Mouse (Mus musculus): Measurements from ENCODE around the gene Tnip1. TPM values are rescaled to one million over a fixed set of nuclear protein-coding genes. Genes with fewer than 3 reads are reported as not detected.

The Tnip1 gene
- polyA plus RNA-seq, 1 experiment from 2014 or later: 16.4 TPM

DNA sequence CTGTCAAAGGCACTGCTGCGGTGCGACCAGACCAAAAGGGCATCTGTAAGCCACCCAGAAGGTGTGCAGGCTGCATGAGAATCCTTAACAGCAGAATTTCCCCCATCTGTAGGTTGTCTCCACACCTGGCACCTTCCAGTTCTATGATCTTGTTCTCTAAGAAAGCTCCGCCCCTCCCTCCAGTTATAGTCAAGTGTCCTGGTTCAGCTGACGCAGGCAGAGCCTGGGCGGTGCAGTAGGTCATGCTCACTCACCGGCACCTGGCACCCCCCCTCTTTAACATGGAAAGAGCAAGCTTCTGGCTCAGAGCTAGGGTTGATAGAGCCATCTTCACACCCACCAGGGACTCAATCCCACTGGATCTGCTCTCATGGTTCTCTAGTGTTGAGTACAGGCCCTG, 33.4 kb downstream of the Tnip1 start:
- ATAC-seq (replicated peaks): no peak
- H3K4me2 ChIP-seq: no peak overlapping the region
- no peaks in the 10 kb centered on the region for H3K27me3 ChIP-seq (replicated peaks)
- 0 out of 2 replicates have a peak, but pooled peaks cover 2% of the 10 kb centered on the region for H3K4me1 ChIP-seq
- no peak overlapping the region for H3K27ac ChIP-seq
- 94% methylated on average over 6 of the region's 6 CpGs for WGBS
- no peak overlapping the region for H3K9ac ChIP-seq
- no peaks in the 10 kb centered on the region for H3K9me3 ChIP-seq
- H3K4me3 ChIP-seq: no peak overlapping the region
- peaks cover 13% of the 10 kb centered on the region; the same call in 1 of the 2 replicates for H3K36me3 ChIP-seq (replicated peaks)

DNA sequence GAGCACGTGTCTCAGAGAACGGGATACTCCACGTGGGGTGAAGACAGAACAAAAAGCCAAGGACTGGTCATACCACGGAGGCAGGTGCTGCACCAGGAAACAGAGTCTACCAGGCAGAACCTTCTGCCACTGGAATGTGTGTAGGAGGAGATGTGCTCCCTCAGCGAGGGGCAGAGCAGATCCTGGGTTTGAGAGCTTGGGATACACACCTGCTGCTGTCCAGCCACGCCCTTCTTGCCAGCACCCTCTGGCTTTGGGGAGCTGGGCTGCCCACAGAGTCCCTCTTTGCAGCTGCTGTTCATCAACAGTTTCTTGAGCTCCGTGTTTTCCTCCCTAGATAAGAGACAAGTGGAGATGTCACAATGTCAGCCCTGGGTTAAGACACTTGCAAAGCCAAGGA, 33.8 kb downstream of the Tnip1 start:
- no peak for ATAC-seq (replicated peaks)
- no peak overlapping the region for H3K4me3 ChIP-seq
- H3K4me1 ChIP-seq: 0 out of 2 replicates have a peak, but pooled peaks cover 2% of the 10 kb centered on the region
- no peaks in the 10 kb centered on the region for H3K27me3 ChIP-seq (replicated peaks)
- WGBS: 84% methylated on average over 7 of the region's 7 CpGs
- H3K36me3 ChIP-seq (replicated peaks): peaks cover 13% of the 10 kb centered on the region; the same call in 1 of the 2 replicates
- no peak overlapping the region for H3K4me2 ChIP-seq
- H3K9me3 ChIP-seq: no peaks in the 10 kb centered on the region
- H3K27ac ChIP-seq: no peak overlapping the region
- no peak overlapping the region for H3K9ac ChIP-seq

DNA sequence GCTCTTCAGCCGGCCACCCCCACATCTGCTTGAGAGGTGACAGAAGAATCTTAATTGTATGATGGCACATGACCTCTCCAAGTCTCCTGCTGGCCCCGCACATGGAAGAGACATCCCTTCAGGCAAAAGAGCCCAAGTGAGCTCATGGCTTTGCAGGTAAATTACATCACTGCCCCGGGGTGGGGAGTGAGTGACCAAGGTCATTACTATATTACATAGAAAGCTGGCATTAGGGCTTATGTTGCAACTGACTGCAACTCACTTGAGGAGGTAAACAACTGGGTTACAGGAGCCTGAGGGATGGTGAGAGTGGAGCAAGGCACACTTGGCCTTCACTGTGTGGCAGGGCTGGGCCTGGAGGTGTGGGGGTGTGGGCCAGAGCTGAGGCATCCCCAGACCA, 34.5 kb downstream of the Tnip1 start:
- no peak for ATAC-seq (replicated peaks)
- no peak overlapping the region for H3K4me2 ChIP-seq
- H3K4me1 ChIP-seq: 0 out of 2 replicates have a peak, but pooled peaks cover 2% of the 10 kb centered on the region
- WGBS: 92% methylated on average over 3 of the region's 3 CpGs
- 0 out of 2 replicates have a peak, but pooled peaks cover 13% of the 10 kb centered on the region for H3K36me3 ChIP-seq (replicated peaks)
- no peak overlapping the region for H3K9ac ChIP-seq
- no peak overlapping the region for H3K27ac ChIP-seq
- no peak overlapping the region for H3K4me3 ChIP-seq
- no peaks in the 10 kb centered on the region for H3K27me3 ChIP-seq (replicated peaks)
- no peaks in the 10 kb centered on the region for H3K9me3 ChIP-seq

DNA sequence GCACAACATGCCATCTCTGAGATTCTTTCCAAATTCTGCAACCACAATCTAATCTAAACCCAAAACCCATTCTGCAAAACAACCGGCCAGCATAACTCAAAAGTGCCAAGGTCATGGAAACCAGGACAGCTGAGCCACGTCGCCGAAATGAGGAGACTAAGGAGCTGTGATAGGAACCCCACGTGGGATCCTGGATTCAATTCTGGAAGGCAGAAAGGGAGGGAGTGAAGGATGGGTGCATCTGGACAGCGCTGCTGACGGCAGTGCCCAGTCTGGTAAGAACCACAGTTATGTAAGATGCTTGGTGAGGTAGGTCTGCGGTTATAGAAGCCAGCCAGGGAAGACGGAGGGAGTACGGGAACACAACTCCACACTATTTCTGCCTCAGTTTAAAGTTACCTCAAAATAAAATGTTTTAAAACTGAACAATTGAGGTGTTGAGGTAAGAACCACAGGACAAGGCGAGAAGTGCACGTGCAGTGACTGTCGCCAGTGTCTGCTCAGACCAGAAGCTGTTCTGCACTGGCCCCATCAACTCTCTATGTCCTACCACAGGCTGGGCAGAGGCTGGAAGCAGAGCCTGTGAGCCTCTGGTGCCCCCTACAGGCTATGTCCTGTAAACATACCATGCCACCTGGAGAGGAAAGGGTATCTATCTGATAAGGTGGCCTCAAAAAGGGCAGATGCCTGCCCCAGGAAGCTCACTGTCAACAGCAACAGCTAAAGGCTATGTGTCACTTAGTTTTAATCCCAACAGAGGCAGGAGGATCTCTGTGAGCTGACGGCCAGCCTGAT, 35.2 kb downstream of the Tnip1 start:
- H3K4me3 ChIP-seq: no peak overlapping the region
- 80% methylated on average over 14 of the region's 14 CpGs for WGBS
- no peak overlapping the region for H3K9ac ChIP-seq
- no peaks in the 10 kb centered on the region for H3K9me3 ChIP-seq
- no peaks in the 10 kb centered on the region for H3K27me3 ChIP-seq (replicated peaks)
- 0 out of 2 replicates have a peak, but pooled peaks cover 2% of the 10 kb centered on the region for H3K4me1 ChIP-seq
- no peak overlapping the region for H3K4me2 ChIP-seq
- no peak overlapping the region for H3K27ac ChIP-seq
- no peak for ATAC-seq (replicated peaks)
- H3K36me3 ChIP-seq (replicated peaks): 0 out of 2 replicates have a peak, but pooled peaks cover 13% of the 10 kb centered on the region

DNA sequence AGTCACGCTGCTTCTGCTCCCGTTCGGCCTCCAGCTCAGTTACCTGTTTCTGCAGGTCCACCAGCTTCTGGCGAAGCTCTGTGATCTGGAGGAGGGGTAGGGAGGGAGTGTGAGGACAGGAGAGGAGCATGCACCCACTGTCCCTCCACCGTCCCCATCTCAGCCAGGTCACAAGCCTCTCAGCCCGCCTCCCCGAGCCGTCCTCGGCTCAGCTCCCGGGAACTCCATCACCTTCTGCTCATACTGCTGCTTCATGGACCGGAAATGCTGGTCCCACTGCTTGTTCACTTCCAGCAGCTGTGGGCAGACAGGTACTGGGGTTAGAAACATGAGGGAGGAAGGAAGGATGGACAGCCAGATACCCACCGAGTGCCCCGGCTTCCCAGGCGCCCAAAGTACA, 38.6 kb downstream of the Tnip1 start:
- 92% methylated on average over 14 of the region's 14 CpGs for WGBS
- H3K9ac ChIP-seq: no peak overlapping the region
- H3K27ac ChIP-seq: no peak overlapping the region
- H3K27me3 ChIP-seq (replicated peaks): no peaks in the 10 kb centered on the region
- H3K4me2 ChIP-seq: no peak overlapping the region
- no peak for ATAC-seq (replicated peaks)
- H3K9me3 ChIP-seq: no peaks in the 10 kb centered on the region
- no peak overlapping the region for H3K4me3 ChIP-seq
- no peaks in the 10 kb centered on the region for H3K4me1 ChIP-seq
- H3K36me3 ChIP-seq (replicated peaks): 0 out of 2 replicates have a peak, but pooled peaks cover 12% of the 10 kb centered on the region

DNA sequence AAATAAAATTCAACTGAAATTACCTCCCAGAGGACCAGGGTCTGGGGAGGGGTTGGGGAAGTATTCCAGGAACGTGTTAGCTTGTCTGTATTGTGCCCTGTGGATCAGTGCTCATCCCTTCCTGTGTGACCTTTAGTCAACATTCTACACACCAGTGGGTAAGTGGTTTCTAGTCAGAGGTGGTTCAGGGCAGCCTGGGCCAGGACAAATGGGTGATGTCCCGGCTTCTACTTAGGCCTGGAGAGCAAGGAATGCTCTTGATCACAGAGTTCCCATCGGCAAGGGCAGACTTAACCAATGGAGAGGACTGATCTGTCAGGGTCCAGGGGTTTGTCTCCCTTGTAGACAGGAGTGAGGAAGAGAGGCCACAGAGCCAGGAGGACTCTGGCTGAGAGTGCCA, 40.2 kb downstream of the Tnip1 start:
- Histone ChIP-seq H3K4me2 (no peak overlapping the region), H3K4me1 (no peaks in the 10 kb centered on the region), H3K27me3 (replicated peaks) (no peaks in the 10 kb centered on the region), H3K9ac (no peak overlapping the region), H3K36me3 (replicated peaks) (peaks cover 12% of the 10 kb centered on the region), H3K4me3 (no peak overlapping the region), H3K9me3 (no peaks in the 10 kb centered on the region), H3K27ac (no peak overlapping the region)
- no peak for ATAC-seq (replicated peaks)
- 92% methylated on average over 3 of the region's 3 CpGs for WGBS

DNA sequence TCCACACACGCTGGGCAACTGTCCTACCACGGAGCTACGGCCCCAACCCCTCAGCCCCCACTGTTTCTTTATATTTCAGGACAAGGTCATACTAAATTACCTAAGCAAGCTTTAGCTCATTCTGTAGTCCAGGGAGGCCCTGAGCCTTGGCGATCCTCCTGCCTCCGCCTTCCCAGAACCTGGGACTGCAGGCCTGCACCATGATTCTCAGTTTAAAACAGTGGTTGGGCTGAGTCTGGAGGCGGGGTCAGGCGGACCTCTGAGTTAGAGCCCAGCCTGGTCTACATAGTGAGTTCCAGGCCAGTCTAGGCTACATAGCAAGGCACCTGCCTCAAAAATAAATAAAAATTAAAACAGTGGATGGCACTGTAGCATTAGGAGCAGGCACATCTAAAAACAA, 40.9 kb downstream of the Tnip1 start:
- H3K4me2 ChIP-seq: no peak overlapping the region
- 61% methylated on average over 7 of the region's 7 CpGs for WGBS
- peaks cover 14% of the 10 kb centered on the region for H3K36me3 ChIP-seq (replicated peaks)
- H3K9ac ChIP-seq: no peak overlapping the region
- H3K27me3 ChIP-seq (replicated peaks): no peaks in the 10 kb centered on the region
- no peaks in the 10 kb centered on the region for H3K9me3 ChIP-seq
- H3K4me3 ChIP-seq: no peak overlapping the region
- no peak overlapping the region for H3K27ac ChIP-seq
- no peaks in the 10 kb centered on the region for H3K4me1 ChIP-seq
- ATAC-seq (replicated peaks): no peak

DNA sequence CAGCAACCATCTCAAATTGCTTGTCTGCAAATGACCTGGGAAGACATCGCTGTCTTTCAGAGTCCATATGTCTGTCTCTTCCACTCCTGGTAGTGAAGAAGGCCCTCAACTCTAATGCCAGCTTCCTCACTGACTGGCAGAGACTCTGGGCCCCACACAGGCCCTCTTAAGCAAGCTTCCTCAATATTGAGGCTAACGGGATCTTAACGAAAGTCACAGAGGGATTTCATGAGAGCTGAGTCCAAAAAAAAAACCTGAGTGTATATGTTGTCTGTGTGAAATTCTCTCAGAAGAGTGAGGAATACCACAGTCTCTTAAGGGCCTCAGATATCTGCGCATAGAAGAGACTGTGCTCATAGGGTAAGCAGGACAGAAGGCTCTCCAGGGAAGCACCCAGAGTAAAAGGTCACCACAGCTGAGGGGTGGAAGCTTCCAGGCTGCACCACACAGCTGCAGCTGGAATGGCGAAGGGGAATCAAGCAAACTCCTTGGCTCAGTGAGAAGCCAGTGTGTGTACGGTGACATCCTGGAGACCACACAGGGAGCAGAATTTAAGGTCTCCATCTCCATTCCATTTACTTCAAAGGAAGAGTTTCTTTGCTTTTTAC, 41.6 kb downstream of the Tnip1 start:
- 85% methylated on average over 6 of the region's 6 CpGs for WGBS
- Histone ChIP-seq H3K4me1 (no peaks in the 10 kb centered on the region), H3K4me2 (no peak overlapping the region), H3K9me3 (no peaks in the 10 kb centered on the region), H3K27me3 (replicated peaks) (no peaks in the 10 kb centered on the region), H3K9ac (no peak overlapping the region), H3K36me3 (replicated peaks) (peaks cover 14% of the 10 kb centered on the region), H3K27ac (no peak overlapping the region), H3K4me3 (no peak overlapping the region)
- ATAC-seq (replicated peaks): no peak

DNA sequence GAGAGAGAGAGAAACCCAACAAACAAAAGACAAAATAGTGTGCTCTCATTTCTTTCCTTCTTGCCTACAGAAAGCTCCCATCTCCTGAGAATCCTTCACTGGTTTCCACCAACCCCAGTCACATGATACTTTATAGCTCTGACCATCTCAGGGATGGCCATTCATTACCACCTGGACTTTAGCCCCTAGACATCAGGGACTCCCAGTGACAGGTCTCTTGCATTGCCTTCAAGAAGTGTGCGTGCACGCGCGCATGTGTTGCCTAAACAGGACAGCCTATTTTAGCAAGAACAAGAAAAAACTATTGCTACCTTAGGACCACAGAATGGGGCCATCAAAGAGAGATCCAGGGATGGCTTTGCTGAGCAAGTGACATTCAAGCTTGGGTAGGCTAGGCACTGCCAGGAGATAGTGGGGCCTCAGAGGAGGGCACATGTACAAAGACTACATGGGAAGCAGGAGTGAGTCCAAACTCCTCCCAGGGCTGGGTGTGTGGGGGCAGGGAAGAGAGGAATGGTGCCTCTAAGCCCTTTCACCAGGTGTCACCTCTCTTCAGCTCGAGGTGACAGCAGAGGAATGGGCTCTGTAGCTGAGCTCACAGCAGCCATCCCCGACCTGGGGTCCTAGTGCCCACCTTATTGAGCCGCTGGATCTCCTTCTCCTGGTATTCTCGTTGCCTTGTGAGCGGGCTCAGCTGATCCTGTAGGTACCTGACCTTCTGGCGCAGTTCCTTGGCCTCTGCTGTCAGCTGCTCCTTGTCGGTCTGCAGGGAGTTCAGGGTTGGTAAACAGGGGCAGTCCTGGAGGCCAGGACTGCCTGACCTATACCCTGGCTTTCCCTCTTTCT, 42.4 kb downstream of the Tnip1 start:
- no peak for ATAC-seq (replicated peaks)
- no peak overlapping the region for H3K4me3 ChIP-seq
- no peak overlapping the region for H3K4me2 ChIP-seq
- no peaks in the 10 kb centered on the region for H3K4me1 ChIP-seq
- H3K27ac ChIP-seq: no peak overlapping the region
- H3K9me3 ChIP-seq: no peaks in the 10 kb centered on the region
- no peaks in the 10 kb centered on the region for H3K27me3 ChIP-seq (replicated peaks)
- peaks cover 12% of the 10 kb centered on the region for H3K36me3 ChIP-seq (replicated peaks)
- 78% methylated on average over 11 of the region's 11 CpGs for WGBS
- no peak overlapping the region for H3K9ac ChIP-seq

DNA sequence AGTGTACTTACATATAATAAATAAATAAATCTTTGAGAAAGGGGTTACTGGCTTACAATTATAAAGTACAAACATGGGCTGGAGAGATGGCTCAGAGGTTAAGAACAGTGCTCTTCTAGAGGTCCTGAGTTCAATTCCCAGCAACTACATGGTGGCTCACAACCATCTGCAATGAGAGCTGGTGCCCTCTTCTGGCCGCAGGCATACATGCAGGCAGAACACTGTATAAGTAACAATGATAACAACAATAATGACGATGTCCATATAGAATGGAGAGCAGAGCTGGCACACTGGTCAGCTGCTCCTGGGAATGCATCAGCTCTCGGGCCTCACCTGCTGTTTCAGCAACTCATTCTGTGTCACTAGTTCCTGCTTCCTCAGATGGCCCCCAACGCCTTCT, 44.4 kb downstream of the Tnip1 start:
- Histone ChIP-seq H3K27me3 (replicated peaks) (no peaks in the 10 kb centered on the region), H3K9ac (no peak overlapping the region), H3K27ac (no peak overlapping the region), H3K9me3 (no peaks in the 10 kb centered on the region), H3K4me1 (no peaks in the 10 kb centered on the region), H3K4me2 (no peak overlapping the region), H3K4me3 (no peak overlapping the region), H3K36me3 (replicated peaks) (peaks cover 12% of the 10 kb centered on the region)
- 89% methylated on average over 4 of the region's 4 CpGs for WGBS
- ATAC-seq (replicated peaks): no peak

DNA sequence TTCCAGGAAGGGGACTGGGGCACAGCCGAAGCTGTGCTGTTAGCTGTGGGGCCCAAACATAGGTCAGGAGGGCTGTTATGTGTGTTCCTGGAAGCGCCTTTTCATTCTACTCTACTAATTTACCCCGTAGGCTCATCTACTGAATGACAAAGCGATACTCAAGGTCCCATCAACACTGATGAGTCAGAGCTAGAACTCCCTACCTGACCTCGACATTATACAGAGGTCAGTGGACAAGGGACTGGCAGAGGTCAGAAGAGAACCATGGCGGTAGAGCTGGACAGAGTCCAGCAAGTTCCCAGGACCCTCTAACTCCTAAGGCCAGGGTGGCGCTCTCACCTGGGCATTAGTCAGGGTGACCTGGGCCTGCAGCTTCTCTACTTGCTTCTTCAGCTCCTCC, 45.3 kb downstream of the Tnip1 start:
- no peaks in the 10 kb centered on the region for H3K9me3 ChIP-seq
- no peak overlapping the region for H3K9ac ChIP-seq
- no peak overlapping the region for H3K4me3 ChIP-seq
- WGBS: 96% methylated on average over 7 of the region's 7 CpGs
- H3K4me1 ChIP-seq: no peaks in the 10 kb centered on the region
- no peaks in the 10 kb centered on the region for H3K27me3 ChIP-seq (replicated peaks)
- ATAC-seq (replicated peaks): no peak
- H3K36me3 ChIP-seq (replicated peaks): peaks cover 12% of the 10 kb centered on the region
- H3K4me2 ChIP-seq: no peak overlapping the region
- H3K27ac ChIP-seq: no peak overlapping the region

DNA sequence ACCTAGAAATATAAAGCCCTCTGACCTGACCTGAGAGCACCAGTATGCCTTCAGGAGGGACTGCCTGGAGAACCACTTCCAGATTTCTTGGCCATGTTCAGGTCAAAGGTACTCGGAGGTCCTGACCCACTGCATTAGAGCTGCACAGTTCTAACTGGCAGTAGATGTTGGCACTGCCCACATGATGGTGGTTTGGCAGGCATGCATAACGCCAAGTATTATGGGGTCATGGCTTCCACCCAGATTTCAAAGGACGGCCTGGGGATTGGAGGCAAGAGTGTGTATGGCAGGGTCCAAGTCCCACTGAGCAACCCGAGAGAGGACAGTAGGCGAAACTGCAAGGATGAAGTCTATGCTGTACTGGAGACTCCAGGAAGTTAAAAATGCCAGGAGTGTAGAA, 48.9 kb downstream of the Tnip1 start:
- Histone ChIP-seq H3K27ac (no peak overlapping the region), H3K9ac (no peak overlapping the region), H3K36me3 (replicated peaks) (peaks cover 10% of the 10 kb centered on the region), H3K9me3 (no peaks in the 10 kb centered on the region), H3K4me2 (no peak overlapping the region), H3K27me3 (replicated peaks) (no peaks in the 10 kb centered on the region), H3K4me3 (no peak overlapping the region), H3K4me1 (no peaks in the 10 kb centered on the region)
- ATAC-seq (replicated peaks): no peak
- WGBS: 92% methylated on average over 5 of the region's 5 CpGs
